Mouse (Mus musculus) hindbrain, embryonic 15.5 days (tissue): ENCODE results near the gene C1qtnf2. TPM values are rescaled to one million over a fixed set of nuclear protein-coding genes. Genes with fewer than 3 reads are reported as not detected.

Experiments used
- ATAC-seq: fragments of 200-750 bp; cut with Nextera tagmentation; 2 replicates; pipeline ENCODE4 v1.8.0; 2017; ENCODE audit warnings: low read depth, moderate number of reproducible peaks, moderate TSS enrichment; ENCODE audit not compliant: low FRiP score
- H3K27ac ChIP-seq: fragments of 300-500 bp; sonication (generic); replicated peaks from 2 replicates; pipeline ENCODE4 v1.5.1; 2015; ENCODE audit warnings: mild to moderate bottlenecking, inconsistent platforms
- H3K27me3 ChIP-seq: fragments of 300-500 bp; sonication (generic); 2 replicates; pipeline ENCODE4 v1.6.1; 2015; ENCODE audit warnings: control low read depth, inconsistent platforms
- H3K36me3 ChIP-seq: fragments of 300-500 bp; sonication (generic); 2 replicates; pipeline ENCODE4 v1.6.1; 2015; ENCODE audit warnings: control low read depth, inconsistent platforms
- H3K4me1 ChIP-seq: fragments of 300-500 bp; sonication (generic); replicated peaks from 2 replicates; pipeline ENCODE4 v1.6.1; 2015; ENCODE audit warnings: control low read depth, inconsistent platforms
- H3K4me2 ChIP-seq: fragments of 300-500 bp; sonication (generic); 2 replicates; pipeline ENCODE4 v1.6.1; 2015; ENCODE audit warnings: moderate library complexity, mild to moderate bottlenecking, inconsistent platforms
- H3K4me3 ChIP-seq: fragments of 300-500 bp; sonication (generic); 2 replicates; pipeline ENCODE4 v1.5.1; 2015; ENCODE audit warnings: mild to moderate bottlenecking, inconsistent platforms
- H3K9ac ChIP-seq: fragments of 300-500 bp; sonication (generic); 2 replicates; pipeline ENCODE4 v1.6.1; 2015; ENCODE audit warnings: inconsistent platforms
- H3K9me3 ChIP-seq: fragments of 300-500 bp; sonication (generic); 2 replicates; pipeline ENCODE4 v1.6.1; 2016; ENCODE audit warnings: control low read depth, inconsistent platforms
- WGBS: fragments of 180-500 bp; shearing (Covaris S2); methylation state at CpG from one replicate; pipeline ENCODE4 v1.1.7; 2015; 5-methylcytosine and 5-hydroxymethylcytosine counted together
- polyA plus RNA-seq: library from polyadenylated mRNA; unstranded; fragments of >200 nt; fragmentation: Nextera tagmentation; extraction: Ambion mirVana; gene quantifications from 2 replicates; pipeline ENCODE4 v1.2.1, GENCODE M21; 2015

Gene C1qtnf2
- polyA plus RNA-seq, 1 experiment from 2014 or later, result 13.6 TPM

GRCm38 (mm10) chr11:43452266-43452665 is 21.8 kb upstream of the C1qtnf2 start:
- no peak for ATAC-seq
- no peak overlapping the region for H3K9ac ChIP-seq
- H3K9me3 ChIP-seq, result no peaks in the 10 kb centered on the region
- no peak overlapping the region for H3K27ac ChIP-seq
- no peaks in the 10 kb centered on the region for H3K4me1 ChIP-seq
- no peak overlapping the region for H3K4me3 ChIP-seq
- no peaks in the 10 kb centered on the region for H3K27me3 ChIP-seq
- peaks cover 5% of the 10 kb centered on the region for H3K36me3 ChIP-seq
- 75% methylated on average over 2 of the region's 2 CpGs for WGBS
- no peak overlapping the region for H3K4me2 ChIP-seq

GRCm38 (mm10) chr11:43463204-43463603 is 10.9 kb upstream of the C1qtnf2 start:
- 93% methylated on average over 25 of the region's 25 CpGs for WGBS
- no peak overlapping the region for H3K27ac ChIP-seq
- no peak for ATAC-seq
- H3K27me3 ChIP-seq, result no peaks in the 10 kb centered on the region
- H3K9me3 ChIP-seq, result no peaks in the 10 kb centered on the region
- H3K4me2 ChIP-seq, result no peak overlapping the region
- no peak overlapping the region for H3K4me3 ChIP-seq
- H3K36me3 ChIP-seq, result no peaks in the 10 kb centered on the region
- no peak overlapping the region for H3K9ac ChIP-seq
- no peaks in the 10 kb centered on the region for H3K4me1 ChIP-seq

- no peak overlapping the region for H3K9ac ChIP-seq
- WGBS, result 74% methylated on average over 5 of the region's 5 CpGs
- no peak for ATAC-seq
Observed at GRCm38 (mm10) chr11:43470118-43470517, 4.0 kb upstream of the C1qtnf2 start.

GRCm38 (mm10) chr11:43470881-43471820 is 2.9 kb upstream of the C1qtnf2 start:
- no peak overlapping the region for H3K4me2 ChIP-seq
- no peaks in the 10 kb centered on the region for H3K36me3 ChIP-seq
- no peak for ATAC-seq
- H3K9ac ChIP-seq, result no peak overlapping the region
- no peaks in the 10 kb centered on the region for H3K9me3 ChIP-seq
- WGBS, result 73% methylated on average over 6 of the region's 6 CpGs
- H3K27me3 ChIP-seq, result no peaks in the 10 kb centered on the region
- H3K4me3 ChIP-seq, result no peak overlapping the region
- no peak overlapping the region for H3K27ac ChIP-seq
- peaks cover 8% of the 10 kb centered on the region for H3K4me1 ChIP-seq

More at GRCm38 (mm10) chr11:43470118-43470517, 4.0 kb upstream of the C1qtnf2 start:
- H3K36me3 ChIP-seq, result no peaks in the 10 kb centered on the region
- H3K4me2 ChIP-seq, result no peak overlapping the region
- peaks cover 8% of the 10 kb centered on the region for H3K4me1 ChIP-seq
- no peak overlapping the region for H3K27ac ChIP-seq
- H3K9me3 ChIP-seq, result no peaks in the 10 kb centered on the region
- H3K4me3 ChIP-seq, result no peak overlapping the region
- H3K27me3 ChIP-seq, result no peaks in the 10 kb centered on the region

GRCm38 (mm10) chr11:43473115-43473514 is 961 bp upstream of the C1qtnf2 start:
- Histone ChIP-seq H3K36me3 (no peaks in the 10 kb centered on the region), H3K4me2 (no peak overlapping the region), H3K27me3 (no peaks in the 10 kb centered on the region), H3K9me3 (no peaks in the 10 kb centered on the region), H3K4me1 (peaks cover 8% of the 10 kb centered on the region), H3K27ac (no peak overlapping the region), H3K4me3 (no peak overlapping the region), H3K9ac (no peak overlapping the region)
- 39% methylated on average over 1 of the region's 1 CpGs for WGBS
- no peak; the same call in 1 of the 2 replicates for ATAC-seq

- Histone ChIP-seq H3K4me3 (peak overlapping the region; percentile 36), H3K4me2 (peak overlapping the region; percentile 67), H3K9me3 (no peaks in the 10 kb centered on the region), H3K27ac (no peak overlapping the region), H3K27me3 (no peaks in the 10 kb centered on the region), H3K9ac (peak overlapping the region; percentile 43), H3K4me1 (peaks cover 8% of the 10 kb centered on the region), H3K36me3 (no peaks in the 10 kb centered on the region)
- peak; percentile 25; the same call in 1 of the 2 replicates for ATAC-seq
- WGBS, result 52% methylated on average over 15 of the region's 15 CpGs
Observed at GRCm38 (mm10) chr11:43473635-43474224, 346 bp upstream of the C1qtnf2 start.

GRCm38 (mm10) chr11:43479376-43479775 is 5.3 kb downstream of the C1qtnf2 start:
- no peaks in the 10 kb centered on the region for H3K27me3 ChIP-seq

GRCm38 (mm10) chr11:43480561-43480960 is 6.5 kb downstream of the C1qtnf2 start:
- Histone ChIP-seq H3K36me3 (no peaks in the 10 kb centered on the region), H3K9ac (no peak overlapping the region), H3K27ac (no peak overlapping the region), H3K27me3 (no peaks in the 10 kb centered on the region), H3K4me1 (peaks cover 9% of the 10 kb centered on the region; the same call in 1 of the 2 replicates), H3K4me2 (no peak overlapping the region), H3K9me3 (no peaks in the 10 kb centered on the region), H3K4me3 (no peak overlapping the region)
- 60% methylated on average over 5 of the region's 5 CpGs for WGBS
- ATAC-seq, result no peak

More at GRCm38 (mm10) chr11:43479376-43479775, 5.3 kb downstream of the C1qtnf2 start:
- H3K9me3 ChIP-seq, result no peaks in the 10 kb centered on the region
- H3K4me2 ChIP-seq, result no peak overlapping the region
- H3K27ac ChIP-seq, result no peak overlapping the region
- H3K9ac ChIP-seq, result no peak overlapping the region
- no peak overlapping the region for H3K4me3 ChIP-seq
- H3K4me1 ChIP-seq, result peaks cover 9% of the 10 kb centered on the region
- WGBS, result 85% methylated on average over 3 of the region's 3 CpGs
- no peaks in the 10 kb centered on the region for H3K36me3 ChIP-seq
- ATAC-seq, result no peak

GRCm38 (mm10) chr11:43481672-43482522 is 7.8 kb downstream of the C1qtnf2 start:
- Histone ChIP-seq H3K27ac (no peak overlapping the region), H3K4me1 (peaks cover 9% of the 10 kb centered on the region; the same call in 1 of the 2 replicates), H3K36me3 (no peaks in the 10 kb centered on the region), H3K4me2 (no peak overlapping the region), H3K9ac (no peak overlapping the region), H3K27me3 (no peaks in the 10 kb centered on the region), H3K4me3 (no peak overlapping the region), H3K9me3 (no peaks in the 10 kb centered on the region)
- no peak for ATAC-seq
- WGBS, result 78% methylated on average over 3 of the region's 3 CpGs

GRCm38 (mm10) chr11:43483122-43483792 is 9.2 kb downstream of the C1qtnf2 start:
- no peak for ATAC-seq

GRCm38 (mm10) chr11:43484057-43484456 is 10.0 kb downstream of the C1qtnf2 start:
- Histone ChIP-seq H3K27me3 (no peaks in the 10 kb centered on the region), H3K4me3 (no peak overlapping the region), H3K36me3 (no peaks in the 10 kb centered on the region), H3K27ac (no peak overlapping the region; the same call in 1 of the 2 replicates), H3K9me3 (no peaks in the 10 kb centered on the region), H3K4me2 (no peak overlapping the region), H3K9ac (no peak overlapping the region), H3K4me1 (peaks cover 9% of the 10 kb centered on the region; the same call in 1 of the 2 replicates)
- no peak for ATAC-seq
- 78% methylated on average over 4 of the region's 4 CpGs for WGBS

More at GRCm38 (mm10) chr11:43483122-43483792, 9.2 kb downstream of the C1qtnf2 start:
- H3K9me3 ChIP-seq, result no peaks in the 10 kb centered on the region
- H3K4me3 ChIP-seq, result no peak overlapping the region
- WGBS, result 48% methylated on average over 6 of the region's 6 CpGs
- no peak overlapping the region for H3K4me2 ChIP-seq
- peaks cover 9% of the 10 kb centered on the region; the same call in 1 of the 2 replicates for H3K4me1 ChIP-seq
- no peaks in the 10 kb centered on the region for H3K27me3 ChIP-seq
- peak overlapping the region; percentile 43; the same call in 1 of the 2 replicates for H3K27ac ChIP-seq
- H3K9ac ChIP-seq, result no peak overlapping the region
- H3K36me3 ChIP-seq, result no peaks in the 10 kb centered on the region
